Mouse (Mus musculus): ENCODE measurements around the gene Igsf9b.

Gene Igsf9b

DNA sequence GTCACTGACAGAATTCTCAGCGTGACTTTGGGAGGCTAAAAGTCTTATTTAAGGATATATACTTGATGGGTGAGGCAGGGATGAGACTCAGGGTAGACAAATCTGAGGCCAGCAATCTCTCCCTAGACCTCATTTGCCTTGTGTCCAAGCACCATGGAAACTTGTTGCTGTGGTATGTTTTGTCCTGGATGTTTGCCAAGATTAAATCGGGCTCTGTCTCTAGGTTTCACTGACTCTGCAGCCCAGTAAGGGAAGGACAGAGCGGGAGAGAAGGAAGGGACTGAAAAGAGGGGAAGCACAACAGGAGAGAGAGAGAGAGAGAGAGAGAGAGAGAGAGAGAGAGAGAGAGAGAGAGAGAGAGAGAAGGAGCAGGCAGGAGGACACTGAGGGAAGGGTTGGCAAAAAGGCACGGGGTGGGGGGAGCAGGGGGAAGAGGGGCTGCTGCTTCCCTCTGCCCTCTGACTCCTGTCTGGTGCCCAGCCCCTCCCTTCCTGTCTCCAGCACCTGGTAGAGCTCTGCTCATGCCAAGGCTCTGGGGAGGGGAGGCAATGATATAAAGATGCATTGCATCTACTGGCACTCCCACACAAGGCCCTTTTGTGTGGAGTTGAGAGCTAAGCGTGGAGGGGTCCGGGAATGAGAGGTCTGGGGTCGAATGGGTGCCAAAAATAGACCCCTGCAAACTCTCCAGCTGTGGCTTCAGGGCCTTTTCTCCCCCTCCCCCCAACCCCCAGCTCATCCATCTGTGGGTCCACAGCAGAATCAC is 9.3 kb upstream of the Igsf9b start:
- no peak for DNase-seq (ENCODE audit: extremely low spot score)

DNA sequence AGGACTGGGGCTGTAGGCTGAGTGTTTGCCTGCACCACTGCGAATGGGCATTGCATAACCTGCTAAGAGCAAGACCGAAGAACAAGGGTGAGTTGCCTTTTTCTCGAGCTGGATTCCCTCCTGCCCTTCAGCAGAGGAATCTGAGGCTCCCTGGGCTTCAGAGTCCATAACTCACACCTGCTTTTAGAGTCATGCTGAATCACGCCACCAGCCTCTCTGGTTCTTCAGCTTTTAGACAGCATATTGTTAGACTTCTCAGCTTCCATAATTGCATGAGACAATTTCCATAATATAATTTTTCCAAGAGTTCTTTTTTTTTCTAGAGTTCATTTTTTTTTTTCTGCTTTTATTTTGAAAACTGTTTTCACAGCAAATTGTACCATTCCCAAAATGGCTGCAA is 4.6 kb upstream of the Igsf9b start:
- DNase-seq (ENCODE audit: extremely low spot score), result no peak

DNA sequence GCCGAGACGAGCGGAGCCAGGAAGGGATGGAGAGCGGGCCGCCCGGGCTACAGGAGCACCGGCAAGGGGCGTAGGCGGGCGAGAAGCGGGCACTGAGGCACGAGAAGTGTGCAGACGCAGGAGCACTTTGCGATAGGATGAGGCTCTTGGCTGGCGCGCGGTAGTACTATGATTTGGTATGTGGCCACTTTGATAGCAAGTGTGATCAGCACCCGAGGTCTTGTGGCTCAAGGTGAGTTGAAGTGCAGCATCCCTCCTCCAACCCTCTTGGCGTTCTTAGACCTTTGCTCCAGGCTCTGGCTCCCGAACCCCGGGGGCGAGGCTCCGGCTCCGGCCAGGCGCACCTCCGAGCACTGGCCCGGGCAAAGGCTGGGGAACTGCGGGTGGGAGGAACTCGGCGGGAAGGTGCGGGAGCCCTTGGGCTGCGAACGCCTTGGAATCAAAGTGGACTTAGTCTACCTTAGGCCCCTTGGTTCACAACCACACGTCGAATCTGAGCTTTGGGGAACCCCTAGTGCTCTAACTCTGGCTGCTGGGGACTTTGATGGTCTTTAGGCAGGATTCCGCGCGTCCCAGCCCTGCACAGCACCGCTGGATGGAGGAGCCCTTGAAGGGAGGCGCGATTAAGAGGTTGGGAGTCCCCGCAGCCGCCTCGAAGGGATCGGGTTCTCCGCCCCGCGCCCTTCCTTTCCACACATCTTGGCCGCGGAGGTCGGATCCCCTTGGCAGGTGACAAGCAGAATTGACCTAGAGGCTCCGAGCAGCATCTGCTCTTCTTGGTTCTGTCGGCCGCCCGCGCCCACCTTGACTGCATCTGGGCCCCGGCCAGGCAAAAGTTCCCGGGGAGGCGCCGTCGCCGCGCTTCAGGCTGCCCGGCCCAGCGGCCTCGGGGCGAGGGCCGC is 533 bp downstream of the Igsf9b start:
- DNase-seq (ENCODE audit: extremely low spot score), result peak; percentile 38

DNA sequence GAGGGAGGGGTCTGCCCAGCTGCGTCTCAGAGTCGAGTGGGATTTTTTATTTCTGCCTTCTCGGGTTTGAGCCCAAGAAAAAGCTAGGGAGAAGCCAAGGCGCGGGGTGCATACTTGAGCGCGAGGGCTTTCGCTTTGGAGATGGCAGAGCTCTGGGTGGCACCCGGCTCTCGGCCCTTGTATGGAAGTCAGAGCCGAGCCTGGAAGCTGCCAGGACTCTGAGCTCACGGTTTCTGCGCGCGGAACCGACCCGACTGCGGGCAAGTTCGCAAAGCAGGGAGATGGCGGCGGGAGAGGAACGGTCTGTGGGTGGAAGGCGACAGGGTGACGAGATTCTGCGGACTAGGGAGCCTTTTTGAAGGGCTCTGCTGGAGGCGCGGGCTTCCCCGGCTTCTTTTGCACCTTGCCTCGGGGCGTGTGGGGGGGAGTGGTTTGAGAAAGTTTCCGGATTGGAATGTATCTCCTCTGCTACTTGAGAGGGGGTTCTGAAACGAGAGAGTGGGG is 1.2 kb downstream of the Igsf9b start:
- DNase-seq (ENCODE audit: extremely low spot score), result peak; percentile 42

DNA sequence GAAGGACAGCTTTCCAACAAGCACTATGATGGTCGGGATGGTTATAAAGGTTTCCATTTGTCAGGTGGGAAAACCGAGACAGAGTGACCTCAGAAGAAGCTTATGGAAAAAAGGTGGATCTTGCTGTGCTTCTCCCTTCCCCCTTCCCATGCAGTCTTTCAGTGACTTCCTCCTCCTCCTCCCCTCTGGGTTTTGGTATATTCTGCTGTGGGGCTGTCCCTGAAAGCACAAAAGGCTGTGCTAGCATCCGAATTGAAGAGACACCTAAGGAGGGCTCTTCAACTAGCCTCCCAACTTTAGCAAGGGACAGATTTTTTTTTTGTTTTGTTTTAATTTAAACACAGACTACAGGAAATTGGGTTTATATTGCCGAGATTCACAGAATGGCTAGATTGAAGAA is 1.7 kb downstream of the Igsf9b start:
- DNase-seq (ENCODE audit: extremely low spot score), result no peak

DNA sequence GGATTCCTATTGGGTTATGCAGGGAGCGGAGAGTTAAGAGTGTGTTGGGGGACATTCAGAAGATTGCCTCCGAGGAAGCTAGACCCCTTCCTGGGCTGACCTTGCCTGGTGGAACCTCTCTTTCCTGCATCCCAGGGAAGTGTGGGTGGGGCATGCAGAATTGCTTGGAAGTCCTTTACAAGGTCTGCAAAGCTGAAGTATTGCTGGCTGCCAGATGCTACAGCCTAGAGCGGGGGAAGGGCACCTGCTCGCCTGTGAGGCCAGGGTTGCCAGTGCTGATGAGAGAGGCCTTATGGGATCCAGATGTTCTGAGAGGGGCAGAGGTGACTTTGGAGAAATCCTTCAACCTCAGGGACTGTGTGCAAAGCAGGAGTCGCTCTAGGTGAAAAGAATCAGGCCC is 2.5 kb downstream of the Igsf9b start:
- peak; percentile 43 for DNase-seq (ENCODE audit: extremely low spot score)

DNA sequence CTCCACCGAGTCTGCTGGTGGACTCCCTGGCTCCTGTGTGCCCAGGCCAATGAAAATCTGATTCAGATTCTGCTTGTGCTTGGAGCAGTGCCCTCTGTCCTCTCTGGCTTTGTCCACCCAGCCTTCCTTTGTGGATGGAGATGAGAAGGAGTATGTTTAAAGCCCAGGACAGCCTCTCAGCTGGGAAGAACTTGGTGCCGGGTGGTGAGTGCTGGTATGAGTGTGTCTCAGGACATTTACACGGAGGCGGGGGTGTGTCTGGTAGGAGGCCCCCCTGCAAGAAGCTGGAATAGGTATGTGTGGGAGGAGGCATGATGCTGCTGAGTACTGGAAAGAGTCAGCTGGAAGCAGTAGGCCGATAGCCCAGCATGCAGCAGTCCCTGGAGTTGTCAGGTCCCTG is 3.3 kb downstream of the Igsf9b start:
- no peak for DNase-seq (ENCODE audit: extremely low spot score)

DNA sequence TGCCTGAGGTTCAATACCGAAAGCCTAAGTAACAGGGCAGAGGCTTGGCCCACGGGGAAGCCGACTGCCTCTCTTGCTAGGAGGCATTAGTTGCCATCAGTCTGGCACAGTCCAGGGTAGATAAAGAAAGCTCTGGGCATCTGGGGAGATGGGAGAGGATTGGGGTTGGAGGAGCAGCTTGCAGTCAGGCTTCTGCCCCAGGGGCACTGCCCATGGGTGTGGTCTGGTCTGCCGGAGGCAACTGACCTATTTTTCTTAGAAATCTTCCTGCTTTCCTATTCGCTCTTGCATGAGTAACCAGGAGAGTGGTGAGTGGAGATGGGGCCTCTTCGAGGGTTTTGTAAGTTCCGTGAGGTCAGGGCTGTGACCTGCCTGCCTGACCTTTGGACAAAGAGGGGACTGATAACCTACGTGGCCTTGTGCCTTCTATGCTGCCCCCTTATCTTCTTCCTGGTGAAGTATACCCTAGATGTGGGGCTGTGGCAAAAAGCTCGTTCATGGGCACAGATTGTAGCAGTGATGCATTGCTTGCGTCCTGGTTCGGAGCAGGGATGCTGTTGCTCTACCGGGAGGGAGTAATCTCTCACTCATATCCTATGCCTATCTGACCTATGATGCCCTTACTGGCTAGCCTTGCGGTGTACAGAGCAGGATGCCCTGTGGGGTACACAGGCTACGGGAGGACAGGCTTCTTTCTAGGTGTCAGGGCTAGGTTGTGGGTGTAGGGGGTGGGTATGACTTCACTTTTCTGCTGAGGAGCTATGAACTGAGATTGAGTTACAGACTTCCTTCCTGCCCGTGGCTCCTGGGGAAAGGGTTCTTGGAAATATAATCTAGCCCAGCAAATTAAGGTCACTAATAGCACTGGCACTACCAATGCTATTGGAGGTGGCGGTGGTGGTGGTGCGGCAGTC is 4.8 kb downstream of the Igsf9b start:
- no peak for DNase-seq (ENCODE audit: extremely low spot score)

DNA sequence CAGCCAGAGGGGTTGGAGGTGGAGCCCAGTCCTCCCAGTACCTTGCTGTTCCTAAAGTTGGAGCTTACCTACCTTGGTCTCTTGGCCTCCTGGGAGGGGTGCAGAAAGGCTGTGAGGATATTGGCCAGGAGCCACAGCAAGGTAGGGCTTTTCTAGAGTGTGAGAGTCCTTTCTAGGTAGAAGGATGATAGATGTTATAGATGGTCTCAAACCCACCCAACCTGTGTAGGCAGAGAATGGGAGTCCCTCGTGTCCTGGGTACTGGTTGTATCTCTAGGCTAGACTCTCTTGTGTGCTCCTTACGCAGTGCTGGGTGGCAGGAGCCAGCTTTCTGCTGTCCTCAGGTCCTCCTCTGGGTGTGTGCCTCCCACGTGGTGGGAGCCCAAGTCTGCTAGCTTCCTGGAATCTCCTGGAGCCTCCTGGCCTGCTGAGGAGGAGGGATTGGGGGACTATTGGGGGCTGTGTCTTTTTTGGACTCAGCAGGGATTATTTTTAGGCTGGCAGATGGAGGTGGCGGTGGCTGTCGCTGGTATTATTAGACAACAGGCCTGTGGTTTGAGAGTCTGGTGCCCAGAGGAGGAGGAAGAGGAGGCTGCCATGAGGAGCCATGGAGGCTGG is 5.6 kb downstream of the Igsf9b start:
- DNase-seq (ENCODE audit: extremely low spot score), result no peak

DNA sequence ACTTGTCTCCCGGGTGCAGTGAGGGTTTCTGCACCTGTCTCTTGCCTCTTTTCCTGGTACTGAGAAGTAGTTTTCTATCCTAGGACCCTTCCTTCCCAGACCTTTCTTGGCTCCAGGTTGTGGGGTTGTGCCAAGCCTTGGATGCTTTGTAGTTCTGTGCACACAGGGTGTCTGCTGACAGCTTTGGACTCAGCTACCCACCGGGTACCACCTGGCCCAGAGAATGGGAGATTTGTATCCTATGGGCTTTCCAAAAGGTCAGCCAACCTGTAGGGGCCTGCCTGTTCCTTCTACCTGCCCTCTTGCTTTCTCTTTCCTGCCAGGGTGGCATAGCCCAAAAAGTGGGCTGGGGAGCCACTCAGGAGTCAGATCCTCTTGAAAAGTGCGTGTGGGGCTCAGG is 6.5 kb downstream of the Igsf9b start:
- no peak for DNase-seq (ENCODE audit: extremely low spot score)

DNA sequence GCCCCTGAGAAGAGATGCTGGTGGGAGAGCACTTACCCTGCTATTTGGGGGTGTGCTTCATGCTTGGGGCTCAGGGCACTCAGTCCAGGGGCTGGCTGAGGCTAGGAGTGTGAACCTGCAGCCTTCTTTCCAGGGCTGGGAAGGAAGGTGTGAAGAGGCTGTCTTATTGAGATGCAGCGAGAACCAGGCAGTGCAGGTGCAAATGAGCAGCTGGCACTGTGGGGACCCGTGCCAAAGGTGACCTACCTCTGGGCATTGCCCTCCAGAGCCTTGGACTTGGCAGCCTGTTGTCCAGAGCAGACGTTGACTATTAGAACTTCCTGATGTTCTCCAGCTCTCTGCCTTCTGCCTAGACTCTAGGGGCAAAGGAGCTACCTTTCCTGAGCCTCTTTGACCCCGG is 7.6 kb downstream of the Igsf9b start:
- DNase-seq (ENCODE audit: extremely low spot score), result no peak

DNA sequence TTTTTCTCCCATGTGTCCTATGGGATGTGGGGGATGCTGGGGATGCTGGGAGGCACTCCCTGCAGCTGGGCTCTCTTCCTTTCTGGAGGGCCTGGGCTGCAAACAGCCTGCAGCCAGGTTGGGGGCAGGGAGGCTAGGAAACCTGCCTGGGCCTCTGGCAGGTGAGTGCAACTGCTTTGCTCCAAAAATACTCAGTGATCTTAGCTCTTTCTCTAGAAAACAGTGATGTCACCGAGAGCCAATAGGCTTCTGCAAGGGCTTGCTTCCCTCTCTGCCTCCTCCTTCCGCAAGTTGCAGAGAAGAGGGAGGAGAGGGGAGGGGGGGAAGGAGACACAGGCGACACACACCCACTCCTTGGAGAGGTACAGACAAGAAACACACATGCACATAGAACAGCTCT is 8.3 kb downstream of the Igsf9b start:
- DNase-seq (ENCODE audit: extremely low spot score), result no peak

DNA sequence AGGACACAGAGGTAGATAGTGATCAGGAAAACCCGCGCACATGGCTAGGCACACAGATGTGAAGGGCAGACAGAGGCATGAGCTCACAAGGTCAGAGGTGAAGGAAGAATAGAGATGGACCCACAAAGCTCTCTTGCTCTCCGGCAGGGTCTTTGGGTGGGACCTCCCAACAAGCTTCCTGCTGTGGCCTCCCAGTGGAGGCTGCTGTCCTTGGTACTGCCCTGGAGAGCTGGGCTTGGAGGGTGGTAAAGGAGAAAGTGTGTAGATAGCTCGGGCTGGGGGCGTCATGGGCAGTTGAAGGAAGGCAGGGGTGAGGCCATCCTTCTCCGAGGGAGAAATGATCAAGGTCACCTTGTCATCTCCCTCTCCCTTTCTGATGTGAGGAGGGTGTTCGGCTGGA is 9.0 kb downstream of the Igsf9b start:
- DNase-seq (ENCODE audit: extremely low spot score), result peak; percentile 42

DNA sequence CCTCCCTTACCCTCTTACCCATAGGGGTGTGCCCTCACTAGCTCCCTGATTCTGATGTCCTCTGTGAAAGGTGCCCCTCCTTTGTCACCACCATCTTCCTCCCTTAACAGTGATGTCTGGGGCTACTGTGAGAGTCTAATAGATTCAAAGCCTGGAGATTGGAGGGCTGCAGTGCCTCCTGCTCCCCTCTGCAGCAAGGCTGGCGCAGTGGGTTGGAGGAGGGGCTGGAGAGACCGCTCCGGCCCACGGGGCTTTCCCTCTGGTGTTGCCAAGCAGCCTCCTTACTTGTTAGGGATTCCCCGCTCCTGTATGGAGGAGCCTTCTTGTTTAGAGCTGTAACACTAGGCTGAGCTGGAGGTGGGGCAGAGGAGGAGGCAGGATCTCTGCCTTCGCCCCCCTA is 9.6 kb downstream of the Igsf9b start:
- DNase-seq (ENCODE audit: extremely low spot score), result no peak

DNA sequence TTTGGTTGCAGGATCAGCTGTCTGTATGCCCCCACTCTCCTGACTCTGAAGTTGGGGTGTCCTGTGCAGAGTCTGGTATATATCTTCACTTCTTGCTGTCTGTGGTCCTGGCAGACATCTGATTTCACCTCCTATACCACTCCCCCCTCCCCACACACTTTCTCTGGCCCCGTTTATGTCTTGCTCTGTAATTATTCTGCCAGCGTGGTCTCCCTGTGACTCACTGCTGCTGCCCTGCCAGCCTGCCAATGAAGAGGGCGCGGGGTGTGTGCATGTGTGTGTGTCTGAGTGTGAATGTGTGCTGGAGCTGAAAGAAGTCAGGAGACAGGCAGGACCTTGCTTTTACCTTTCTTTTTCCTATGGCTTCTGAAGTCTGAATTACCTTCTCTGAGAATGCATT is 11.0 kb downstream of the Igsf9b start:
- no peak for DNase-seq (ENCODE audit: extremely low spot score)

DNA sequence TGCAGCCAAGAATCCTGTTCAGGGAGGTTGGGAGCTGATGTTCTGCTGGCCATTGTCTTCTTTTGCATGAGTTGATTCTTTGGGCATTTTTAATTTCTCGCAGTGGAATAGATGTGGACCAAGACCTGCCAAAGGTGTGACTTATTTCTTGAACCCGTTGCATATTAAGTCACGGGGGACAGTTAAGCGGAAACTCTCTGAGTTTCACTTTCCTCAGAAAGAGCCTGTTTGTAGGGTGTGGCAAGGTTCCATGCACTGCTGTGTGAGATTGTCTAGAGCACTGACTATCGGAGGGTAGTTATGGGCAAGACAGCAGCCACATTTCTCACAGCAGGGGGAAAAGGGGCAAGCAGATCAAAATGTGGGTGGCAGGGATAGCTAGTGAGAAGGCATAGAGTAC is 14.4 kb downstream of the Igsf9b start:
- DNase-seq (ENCODE audit: extremely low spot score), result no peak

DNA sequence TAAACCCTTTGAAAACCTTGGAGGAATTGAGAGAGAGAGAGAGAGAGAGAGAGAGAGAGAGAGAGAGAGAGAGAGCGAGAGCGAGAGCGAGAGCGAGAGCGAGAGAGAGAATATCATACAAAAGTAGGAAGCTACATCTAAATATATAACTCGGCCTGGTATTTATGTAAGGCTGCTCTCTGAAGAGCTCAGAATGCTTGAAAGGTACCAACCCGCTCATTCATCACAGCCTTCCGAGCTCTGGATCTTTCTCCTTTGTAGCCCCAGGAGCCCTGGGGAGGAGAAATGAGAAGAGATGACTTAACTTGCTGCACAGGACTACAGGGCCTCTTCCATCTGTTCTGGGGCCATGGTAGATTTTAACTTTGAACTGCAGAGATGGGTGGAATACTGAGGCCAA is 22.3 kb downstream of the Igsf9b start:
- no peak for DNase-seq (ENCODE audit: extremely low spot score)

DNA sequence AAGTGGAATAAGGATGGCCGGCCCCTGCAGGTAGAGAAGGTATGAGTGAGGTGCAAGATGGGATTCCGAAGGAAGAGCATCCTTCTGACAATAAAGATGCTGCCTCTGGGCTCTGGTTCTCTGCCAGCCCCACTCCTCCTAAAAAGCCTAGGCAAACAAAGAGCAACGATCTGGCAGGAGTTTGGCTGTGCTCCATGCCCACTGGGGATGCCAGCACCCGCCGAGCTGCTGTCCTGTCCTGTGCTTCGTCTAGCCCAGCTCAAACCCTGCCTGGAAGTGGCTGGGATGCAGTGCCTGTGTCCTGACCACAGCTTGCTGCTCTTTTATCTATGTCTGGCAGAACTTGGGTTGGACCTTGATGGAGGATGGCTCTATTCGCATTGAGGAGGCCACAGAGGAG is 23.3 kb downstream of the Igsf9b start:
- DNase-seq (ENCODE audit: extremely low spot score), result no peak

DNA sequence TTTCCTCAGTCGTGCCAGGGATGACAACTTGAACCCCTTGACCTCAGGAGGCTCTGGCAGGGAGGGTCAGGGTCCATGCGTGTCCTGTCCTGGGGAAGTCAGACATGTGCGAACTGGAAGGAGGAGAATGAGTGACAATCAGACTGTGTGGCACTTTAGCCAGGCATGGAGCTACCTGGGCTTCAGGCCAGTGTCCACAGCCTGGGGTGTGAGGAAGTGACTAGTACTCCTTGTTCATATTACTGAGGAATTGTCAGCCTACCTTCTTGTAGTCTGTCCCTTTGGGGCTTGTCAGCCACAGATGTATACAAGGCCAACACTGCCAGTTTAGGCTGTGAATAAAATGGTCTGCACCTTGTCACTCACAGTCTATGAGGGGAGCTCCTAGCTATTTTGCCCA is 24.4 kb downstream of the Igsf9b start:
- no peak for DNase-seq (ENCODE audit: extremely low spot score)

DNA sequence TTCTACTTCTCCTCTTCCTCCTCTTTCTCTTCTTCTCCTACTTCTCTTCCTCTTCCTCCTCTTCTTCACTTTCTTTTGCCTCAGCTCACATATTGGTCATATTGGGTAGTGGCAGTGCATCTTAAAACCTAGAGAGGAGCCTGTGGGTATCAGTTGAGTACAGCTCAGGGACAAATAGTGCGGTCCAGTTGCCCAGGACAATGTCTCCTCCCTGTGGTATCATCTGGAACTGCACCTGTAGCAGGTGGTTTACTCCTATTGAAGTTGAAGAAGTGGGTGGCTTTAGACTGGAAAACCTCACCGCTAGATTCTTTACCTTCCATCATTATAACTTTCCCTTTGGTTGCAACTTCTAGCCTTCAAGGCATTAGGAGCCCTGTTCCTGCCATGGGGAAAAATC is 26.9 kb downstream of the Igsf9b start:
- DNase-seq (ENCODE audit: extremely low spot score), result peak; percentile 55

DNA sequence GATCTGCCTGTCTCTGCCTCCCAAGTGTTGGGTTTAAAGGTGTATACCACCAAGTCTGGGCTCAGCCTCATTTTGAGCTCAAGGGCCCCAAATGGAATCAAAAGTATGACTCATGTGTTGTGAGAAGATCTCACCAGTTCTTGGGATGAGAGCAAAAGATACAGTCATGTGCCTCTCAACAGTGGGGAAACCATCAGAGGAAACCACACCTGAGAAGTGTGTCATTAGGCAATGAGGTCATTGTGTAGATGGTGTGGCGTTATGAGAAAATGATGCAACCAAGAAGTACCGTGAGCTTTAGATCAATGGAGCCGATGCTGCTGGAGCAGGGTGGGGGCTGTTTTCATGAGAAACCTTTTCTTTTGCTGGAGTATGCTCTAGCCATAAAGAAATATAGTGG is 28.6 kb downstream of the Igsf9b start:
- DNase-seq (ENCODE audit: extremely low spot score), result no peak

DNA sequence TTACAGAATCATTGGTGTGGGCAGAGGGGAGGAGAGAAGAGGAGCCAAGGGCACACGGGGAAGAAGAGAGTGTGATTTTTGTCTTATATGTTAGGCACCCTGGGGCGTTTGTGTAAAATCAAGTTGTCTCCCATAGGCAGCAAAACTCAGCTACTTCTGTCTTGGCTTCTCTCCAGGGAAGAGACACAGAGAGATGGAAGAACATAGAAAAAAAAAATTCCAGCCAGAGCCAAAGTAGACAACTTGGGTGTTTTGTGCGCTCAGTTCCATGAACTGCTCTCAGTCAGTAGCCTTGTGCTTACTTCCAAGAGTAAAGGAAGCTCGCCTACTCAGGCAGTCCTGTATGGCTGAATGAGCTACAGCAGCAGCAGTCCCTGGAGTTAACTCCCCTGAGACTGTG is 31.4 kb downstream of the Igsf9b start:
- no peak for DNase-seq (ENCODE audit: extremely low spot score)

All from embryo, embryonic 9.5 days (tissue).